Mouse (Mus musculus): ENCODE results near the gene Pgf. TPM values are rescaled to one million over a fixed set of nuclear protein-coding genes. Genes with fewer than 3 reads are reported as not detected.

The Pgf gene
- total RNA-seq (2021): 1 to 10 TPM in 1 of 2 experiments, under 1 TPM in 1; 0.43 to 2.1 TPM
- long read RNA-seq, experiment 1, partial matches to known transcripts: 0 of 1 reads
- long read RNA-seq, experiment 1, other reads (novel, unspliced or antisense): 0 of 1 reads
- long read RNA-seq, experiment 2, partial matches to known transcripts: 1 of 3 reads
- long read RNA-seq, experiment 2, other reads (novel, unspliced or antisense): 0 of 3 reads

- no peak for DNase-seq
Observed at GRCm38 (mm10) chr12:85177740-85178239, at the start of gene Pgf. Gene Pgf (minus strand): TSS chr12:85177790.

GRCm38 (mm10) chr12:85227227-85227626, 49.6 kb upstream of the Pgf start:
- DNase-seq: no peak

GRCm38 (mm10) chr12:85219905-85220290, 42.3 kb upstream of the Pgf start:
- peak; percentile 26 to 36 for DNase-seq

- DNase-seq: peak; percentile 99
Observed at GRCm38 (mm10) chr12:85219236-85219904, 41.8 kb upstream of the Pgf start, which contains the start of gene Eif2b2. Gene Eif2b2 (plus strand): TSS chr12:85219481.

- DNase-seq: no peak
Observed at GRCm38 (mm10) chr12:85217733-85218310, 40.2 kb upstream of the Pgf start.

GRCm38 (mm10) chr12:85215031-85215430, 37.4 kb upstream of the Pgf start:
- DNase-seq: no peak

GRCm38 (mm10) chr12:85208687-85209199, 31.2 kb upstream of the Pgf start:
- no peak for DNase-seq

GRCm38 (mm10) chr12:85205425-85205824, 27.8 kb upstream of the Pgf start:
- DNase-seq: no peak

GRCm38 (mm10) chr12:85204105-85204504, 26.5 kb upstream of the Pgf start:
- DNase-seq: no peak

- no peak for DNase-seq
Observed at GRCm38 (mm10) chr12:85203699-85204098, 26.1 kb upstream of the Pgf start.

- no peak for DNase-seq
Observed at GRCm38 (mm10) chr12:85202191-85202590, 24.6 kb upstream of the Pgf start.

- DNase-seq: no peak
Observed at GRCm38 (mm10) chr12:85201830-85202147, 24.2 kb upstream of the Pgf start.

- DNase-seq: no peak
Observed at GRCm38 (mm10) chr12:85200929-85201829, 23.6 kb upstream of the Pgf start.

GRCm38 (mm10) chr12:85199954-85200353, 22.4 kb upstream of the Pgf start:
- no peak for DNase-seq

- DNase-seq: no peak
Observed at GRCm38 (mm10) chr12:85197936-85198335, 20.3 kb upstream of the Pgf start.

GRCm38 (mm10) chr12:85197371-85197770, 19.8 kb upstream of the Pgf start:
- no peak for DNase-seq

GRCm38 (mm10) chr12:85196191-85196590, 18.6 kb upstream of the Pgf start:
- DNase-seq: no peak

- no peak for DNase-seq
Observed at GRCm38 (mm10) chr12:85195086-85195485, 17.5 kb upstream of the Pgf start.

GRCm38 (mm10) chr12:85194623-85195018, 17.0 kb upstream of the Pgf start:
- peak; percentile 56 to 78 for DNase-seq

GRCm38 (mm10) chr12:85193923-85194622, 16.5 kb upstream of the Pgf start:
- DNase-seq: no peak

- DNase-seq: no peak
Observed at GRCm38 (mm10) chr12:85193146-85193545, 15.6 kb upstream of the Pgf start.
